Mouse (Mus musculus) spleen, adult 2 months (tissue): Measurements from ENCODE around the gene Slc35e2. TPM values are rescaled to one million over a fixed set of nuclear protein-coding genes. Genes with fewer than 3 reads are reported as not detected.
"Not testable (repeated sequence)": the region's sequence is repeated elsewhere in the genome, so short reads cannot be mapped to it uniquely, and the experiment has no call there.

Experiments
- DNase-seq, 2 experiments: peaks; one replicate each; pipeline versions ENCODE4 v3.0.0 to v3.0.0-alpha.2; 2012 to 2021; ENCODE audit warnings: low spot score in 2 of 2, low read depth in 1 of 2
- H3K27ac ChIP-seq: fragments of 200-500 bp; 2 replicates; pipeline ENCODE4 v1.5.1; 2012; ENCODE audit warnings: low read length, inconsistent platforms; ENCODE audit not compliant: insufficient read depth
- H3K27me3 ChIP-seq: fragments of 200-500 bp; 2 replicates; pipeline ENCODE4 v1.6.1; 2012; ENCODE audit warnings: mild to moderate bottlenecking, moderate library complexity, low read length, inconsistent platforms; ENCODE audit not compliant: control insufficient read depth, insufficient read depth
- H3K36me3 ChIP-seq: fragments of 200-500 bp; 2 replicates; pipeline ENCODE4 v1.6.1; 2012; ENCODE audit warnings: mild to moderate bottlenecking, low read length, inconsistent platforms; ENCODE audit not compliant: control insufficient read depth, insufficient read depth
- H3K4me1 ChIP-seq: fragments of 200-500 bp; 2 replicates; pipeline ENCODE4 v1.6.1; 2011; ENCODE audit warnings: inconsistent platforms; ENCODE audit not compliant: control insufficient read depth, insufficient read depth, insufficient read length
- H3K4me3 ChIP-seq: fragments of 200-500 bp; 2 replicates; pipeline ENCODE4 v1.5.1; 2011; ENCODE audit warnings: mild to moderate bottlenecking, inconsistent platforms; ENCODE audit not compliant: insufficient read depth, insufficient read length; ENCODE audit errors: extremely low read depth
- CTCF ChIP-seq: fragments of 200-500 bp; IDR thresholded peaks from 2 replicates; pipeline ENCODE4 v1.5.1; 2011; ENCODE audit warnings: mild to moderate bottlenecking, inconsistent platforms; ENCODE audit not compliant: insufficient read depth, insufficient read length, insufficient replicate concordance; ENCODE audit errors: extremely low read depth
- POLR2A ChIP-seq: fragments of 200-500 bp; IDR thresholded peaks from 2 replicates; pipeline ENCODE4 v1.6.1; 2011; ENCODE audit warnings: low read depth, low read length, inconsistent platforms
- WGBS: fragments of 180-500 bp; shearing (Covaris S2); methylation state at CpG from one replicate; pipeline ENCODE4 v1.1.7; 2018; 5-methylcytosine and 5-hydroxymethylcytosine counted together
- polyA plus RNA-seq: library from polyadenylated mRNA; depleted of rRNA; stranded (reverse); fragments of >200 nt; gene quantifications from 2 replicates; pipeline ENCODE4 v1.2.3, GENCODE M21; 2012; rRNA removed

The Slc35e2 gene
- polyA plus RNA-seq, 1 experiment = 7.1 TPM

DNA sequence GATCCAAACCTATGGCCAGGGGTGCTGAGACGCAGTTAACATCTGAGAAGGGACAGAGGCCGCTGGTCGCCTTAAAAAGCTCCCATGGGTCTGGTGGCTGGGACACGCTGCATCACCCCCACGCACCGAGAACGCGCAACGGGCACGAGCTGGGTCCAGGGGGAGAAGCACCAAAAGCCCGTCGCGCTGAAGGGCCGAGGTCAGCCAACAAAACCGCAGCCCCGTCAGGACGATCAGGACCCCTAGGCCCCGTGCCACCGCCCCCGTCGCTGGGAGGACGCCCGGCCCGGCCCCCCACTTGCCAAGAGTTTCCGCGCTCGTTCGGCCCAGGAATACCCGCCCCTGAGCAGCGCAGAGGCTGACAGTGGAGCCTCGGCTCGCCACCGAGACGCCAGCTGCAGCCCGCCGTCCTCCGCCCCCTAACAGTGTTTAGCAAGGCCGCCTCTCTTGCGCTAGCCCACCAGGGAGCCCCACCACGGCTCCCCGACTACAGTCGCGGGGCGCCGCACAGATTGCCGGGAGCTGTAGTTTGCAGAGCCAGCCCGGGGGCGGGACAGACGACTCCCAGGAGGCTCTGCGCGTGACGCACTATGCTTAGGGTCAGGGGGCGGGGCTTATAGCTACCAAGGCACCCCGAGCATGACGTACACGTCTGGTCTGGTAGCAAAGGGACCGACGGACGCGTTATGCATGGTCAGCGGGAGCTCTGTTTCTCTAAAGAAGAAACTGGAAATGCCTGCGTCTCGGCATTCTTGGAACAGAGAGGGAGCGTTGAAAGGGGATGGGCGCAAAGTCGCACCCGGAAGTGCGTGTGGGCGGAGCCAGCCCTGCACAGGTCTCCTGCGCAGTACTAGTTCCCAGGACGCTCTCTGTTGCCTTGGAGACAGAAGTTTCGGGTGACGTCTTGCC lies 67.7 kb downstream of the Slc35e2 start, which contains the start of gene Mib2:
TSS of gene Mib2 (minus strand) at position 510 of the 909 bp plus-strand sequence.
- Histone ChIP-seq H3K4me3 (peak within 1 kb of the TSS; percentile 84), H3K36me3 (no peaks in the 10 kb centered on the region), H3K27ac (peak within 1 kb of the TSS; percentile 85), H3K27me3 (no peaks in the 10 kb centered on the region), H3K4me1 (peaks cover 3% of the 10 kb centered on the region; the same call in 1 of the 2 replicates)
- DNase-seq = peak; percentile 93 to 95
- WGBS = under 1% methylated on average over 73 of the region's 73 CpGs
- no peak for TF ChIP-seq POLR2A
- TF ChIP-seq CTCF = no peak

DNA sequence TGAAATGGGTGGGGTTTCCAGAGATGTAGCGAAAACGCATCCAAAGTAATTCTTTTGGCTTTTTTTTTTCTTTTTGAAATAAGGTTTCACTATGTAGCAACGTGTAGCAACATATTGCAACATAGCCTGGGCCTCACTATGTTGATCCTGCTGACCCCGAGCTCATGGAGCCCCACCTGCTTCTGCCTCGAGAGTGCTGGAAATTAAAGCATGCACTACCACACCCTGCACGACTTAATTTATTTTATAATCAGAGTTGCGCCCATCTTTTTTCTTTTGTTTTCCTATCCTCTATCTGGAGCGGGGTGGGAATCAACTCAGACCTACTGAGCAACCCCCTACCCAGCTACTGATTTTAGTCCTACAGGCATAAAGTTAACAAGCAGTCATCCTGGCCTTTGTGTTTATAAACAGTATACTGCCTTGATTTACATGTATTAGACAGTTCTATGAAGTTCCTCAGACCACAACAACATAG lies 68.4 kb downstream of the Slc35e2 start:
- DNase-seq = no peak
- Histone ChIP-seq H3K36me3 (no peaks in the 10 kb centered on the region), H3K27ac (no peak overlapping the region), H3K27me3 (no peaks in the 10 kb centered on the region), H3K4me1 (peaks cover 3% of the 10 kb centered on the region; the same call in 1 of the 2 replicates), H3K4me3 (peak overlapping the region; percentile 84)
- WGBS = 1% methylated on average over 8 of the region's 8 CpGs
- TF ChIP-seq POLR2A (no peak), CTCF (no peak)

DNA sequence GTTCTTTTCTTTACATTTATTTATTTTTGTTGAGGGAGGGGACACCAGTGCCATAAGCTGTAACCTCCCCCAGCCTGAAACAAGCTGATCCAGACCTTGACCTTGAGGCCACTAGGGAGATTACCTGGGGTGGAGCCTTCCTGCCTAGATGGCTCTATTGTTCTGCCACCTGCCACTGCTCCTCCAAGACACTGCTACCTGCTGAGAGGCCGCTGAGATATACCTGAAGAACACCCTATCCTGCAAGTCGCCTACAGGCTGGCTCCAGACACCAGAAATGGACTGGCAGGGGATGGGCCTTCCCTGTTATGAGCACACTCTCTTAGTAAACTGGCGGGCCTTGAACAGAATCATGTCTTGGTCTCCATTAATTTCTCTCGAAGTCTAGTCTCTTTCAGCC lies 69.0 kb downstream of the Slc35e2 start:
- H3K4me1 ChIP-seq, DNase-seq, H3K36me3 ChIP-seq, H3K4me3 ChIP-seq, H3K27me3 ChIP-seq, H3K27ac ChIP-seq: not testable (repeated sequence)
- 94% methylated on average over 4 of the region's 4 CpGs for WGBS

DNA sequence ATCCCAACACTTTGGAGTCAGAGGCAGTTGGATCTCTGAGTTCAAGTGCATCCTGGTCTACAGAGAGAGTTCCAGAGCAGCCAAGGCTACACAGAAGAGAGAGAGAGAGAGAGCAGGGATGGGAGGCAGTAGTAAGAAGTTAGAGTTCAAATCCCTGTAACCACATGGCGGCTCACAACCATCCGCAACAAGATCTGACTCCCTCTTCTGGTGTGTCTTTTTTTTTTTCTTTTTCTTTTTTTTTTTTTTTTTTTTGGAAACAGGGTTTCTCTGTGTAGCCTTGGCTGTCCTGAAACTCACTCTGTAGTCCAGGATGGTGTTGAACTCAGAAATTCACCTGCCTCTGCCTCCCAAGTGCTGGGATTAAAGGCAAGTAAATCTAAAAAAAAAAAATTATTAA lies 70.9 kb downstream of the Slc35e2 start:
- Histone ChIP-seq H3K4me1 (peaks cover 3% of the 10 kb centered on the region; the same call in 1 of the 2 replicates), H3K27ac (no peak overlapping the region), H3K36me3 (no peaks in the 10 kb centered on the region), H3K4me3 (no peak overlapping the region), H3K27me3 (no peaks in the 10 kb centered on the region)
- no peak for TF ChIP-seq POLR2A
- no peak for TF ChIP-seq CTCF
- DNase-seq = no peak
- WGBS = 60% methylated on average over 2 of the region's 2 CpGs

Other genes with a start within 250 kb of the Slc35e2 start
- gene Prkcz, start 240.1 kb upstream of the Slc35e2 start, polyA plus RNA-seq = 2.9 and 3.0 TPM in 2 replicates
- 0.02 and 0.22 TPM in 2 replicates for gene Gabrd, start 203.3 kb upstream of the Slc35e2 start, polyA plus RNA-seq
- gene Cfap74, start 192.2 kb upstream of the Slc35e2 start, polyA plus RNA-seq = 0.13 and 0.72 TPM in 2 replicates
- 0.26 and 0.28 TPM in 2 replicates for gene Tmem52, start 132.3 kb upstream of the Slc35e2 start, polyA plus RNA-seq
- 325 and 341 TPM in 2 replicates for gene Gnb1, start 110.1 kb upstream of the Slc35e2 start, polyA plus RNA-seq
- gene Nadk, start 39.0 kb upstream of the Slc35e2 start, polyA plus RNA-seq = 75.3 and 90.7 TPM in 2 replicates
- 25.8 and 27.8 TPM in 2 replicates for gene Cdk11b, start 23.4 kb downstream of the Slc35e2 start, polyA plus RNA-seq
- not detected in 2 replicates for gene Gm10563, start 44.0 kb downstream of the Slc35e2 start, polyA plus RNA-seq
- 57.2 and 83.5 TPM in 2 replicates for gene Mmp23, start 52.0 kb downstream of the Slc35e2 start, polyA plus RNA-seq
- gene Mib2, start 67.8 kb downstream of the Slc35e2 start, polyA plus RNA-seq = 56.8 and 67.4 TPM in 2 replicates
- 8.8 and 12.7 TPM in 2 replicates for gene Fndc10, start 92.9 kb downstream of the Slc35e2 start, polyA plus RNA-seq
- gene Ssu72, start 103.4 kb downstream of the Slc35e2 start, polyA plus RNA-seq = 82.4 and 117 TPM in 2 replicates
- gene Tmem240, start 133.4 kb downstream of the Slc35e2 start, polyA plus RNA-seq = 1.6 and 1.9 TPM in 2 replicates
- gene Atad3a, start 159.7 kb downstream of the Slc35e2 start, polyA plus RNA-seq = 59.9 and 91.6 TPM in 2 replicates
- gene Vwa1, start 173.3 kb downstream of the Slc35e2 start, polyA plus RNA-seq = 21.5 and 24.3 TPM in 2 replicates
- gene Tmem88b, start 184.5 kb downstream of the Slc35e2 start, polyA plus RNA-seq = 0.06 and 0.16 TPM in 2 replicates
- gene Ankrd65, start 189.0 kb downstream of the Slc35e2 start, polyA plus RNA-seq = 0.25 and 0.49 TPM in 2 replicates
- 23.3 and 31.4 TPM in 2 replicates for gene Mrpl20, start 201.5 kb downstream of the Slc35e2 start, polyA plus RNA-seq
- 56.2 and 57.9 TPM in 2 replicates for gene Ccnl2, start 211.1 kb downstream of the Slc35e2 start, polyA plus RNA-seq
- 88.7 and 144 TPM in 2 replicates for gene Aurkaip1, start 229.9 kb downstream of the Slc35e2 start, polyA plus RNA-seq
- gene Mxra8, start 238.3 kb downstream of the Slc35e2 start, polyA plus RNA-seq = 73.6 and 118 TPM in 2 replicates
- 98.5 and 132 TPM in 2 replicates for gene Dvl1, start 246.0 kb downstream of the Slc35e2 start, polyA plus RNA-seq